Mouse (Mus musculus) spleen, adult 2 months (tissue): ENCODE results near the gene Trim46.

ENCODE experiments used
- CTCF ChIP-seq: fragments of 200-500 bp; IDR thresholded peaks from 2 replicates; pipeline ENCODE4 v1.5.1; 2011; ENCODE audit warnings: mild to moderate bottlenecking, inconsistent platforms; ENCODE audit not compliant: insufficient read depth, insufficient read length, insufficient replicate concordance; ENCODE audit errors: extremely low read depth
- POLR2A ChIP-seq: fragments of 200-500 bp; IDR thresholded peaks from 2 replicates; pipeline ENCODE4 v1.6.1; 2011; ENCODE audit warnings: low read depth, low read length, inconsistent platforms

- no peak for TF ChIP-seq POLR2A
- no peak for TF ChIP-seq CTCF
Measured at GRCm38 (mm10) chr3:89208075-89208657, 37.9 kb downstream of the Trim46 start.
